Mouse (Mus musculus) megakaryocyte progenitor cell, adult 5-6 weeks (primary cell): ENCODE results near the gene Dyrk2. TPM values are rescaled to one million over a fixed set of nuclear protein-coding genes. Genes with fewer than 3 reads are reported as not detected.

Experiments used
- ATAC-seq: replicated peaks from 2 replicates; pipeline ENCODE4 v1.8.0; 2016; ENCODE audit warnings: mild to moderate bottlenecking, moderate TSS enrichment, inconsistent platforms; ENCODE audit not compliant: poor library complexity
- total RNA-seq, 2 experiments: library from RNA; stranded (forward) in 1 of 2; stranded (reverse) in 1 of 2; fragments of 157-497, 149-512 nt in 1 of 2; fragments of 200-1000 nt in 1 of 2; gene quantifications; 2 replicates each; pipeline versions ENCODE4 v1.2.3 to v1.2.4; 2015 to 2017

Gene Dyrk2
- total RNA-seq, 2 experiments from 2014 or later: 10.5 to 13.6 TPM

DNA sequence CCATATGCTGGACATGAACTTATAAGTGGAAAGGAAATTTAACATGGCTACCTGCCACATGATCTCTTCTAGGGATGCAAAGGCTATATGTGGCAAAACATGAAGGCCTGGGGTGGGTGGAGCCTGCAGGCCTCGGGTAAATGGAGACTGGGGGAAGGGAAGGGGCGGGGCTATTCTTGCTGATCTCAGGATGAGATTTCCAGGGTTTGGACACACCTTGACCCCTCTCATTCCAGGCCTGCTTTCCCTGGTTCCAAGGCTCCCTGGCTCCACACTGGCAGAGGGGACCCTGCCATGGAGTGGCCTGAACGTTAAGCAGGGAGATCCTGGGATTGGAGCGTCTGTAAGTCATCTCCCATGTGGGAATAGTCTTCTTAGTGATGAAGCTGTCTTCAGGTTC, 21.5 kb downstream of the Dyrk2 start:
- no peak for ATAC-seq

DNA sequence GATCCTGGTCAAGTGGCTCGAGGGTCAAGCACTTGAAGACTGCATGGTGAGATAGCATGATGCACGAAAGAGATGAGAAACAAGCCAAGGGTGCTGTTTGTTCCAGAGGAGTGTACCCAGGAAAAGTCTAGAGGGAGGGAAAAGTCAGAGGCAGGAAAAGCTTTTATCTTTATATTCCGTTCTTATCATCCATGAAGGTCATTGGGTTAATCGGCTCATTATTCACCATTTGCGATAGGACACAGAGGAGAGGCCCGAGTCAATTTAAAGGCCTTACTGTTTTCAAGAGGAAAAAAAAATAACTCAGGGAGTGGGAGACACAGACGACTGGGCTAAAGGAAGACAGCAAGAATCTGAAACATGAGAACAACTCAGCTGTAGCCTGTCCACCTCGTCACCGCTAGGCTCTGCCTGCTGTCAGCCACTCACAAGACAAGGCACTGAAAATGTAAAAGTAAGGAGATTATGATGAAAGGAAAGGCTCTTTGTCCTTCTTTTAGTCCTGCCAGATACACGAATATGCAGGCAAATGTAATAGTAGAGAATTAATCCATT, 22.9 kb downstream of the Dyrk2 start:
- ATAC-seq: no peak

DNA sequence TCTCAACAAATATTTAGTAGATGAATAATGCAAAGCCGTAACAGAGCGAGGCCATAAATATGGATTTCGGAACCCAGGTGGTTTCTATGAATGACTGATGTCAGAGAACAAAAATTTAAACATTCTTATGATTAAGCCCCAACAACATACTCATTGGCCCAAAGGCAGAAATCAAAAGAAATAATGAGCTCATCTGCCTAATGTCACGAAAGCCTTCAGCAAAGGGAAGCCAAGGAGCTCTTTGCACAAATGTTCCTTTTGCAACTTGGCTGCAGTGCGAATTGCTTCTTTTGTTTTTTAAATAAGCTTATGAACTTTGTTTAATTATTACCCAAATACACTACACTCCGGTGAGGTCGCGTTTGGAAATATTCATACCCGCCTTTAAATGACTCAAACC, 29.4 kb downstream of the Dyrk2 start:
- no peak for ATAC-seq

DNA sequence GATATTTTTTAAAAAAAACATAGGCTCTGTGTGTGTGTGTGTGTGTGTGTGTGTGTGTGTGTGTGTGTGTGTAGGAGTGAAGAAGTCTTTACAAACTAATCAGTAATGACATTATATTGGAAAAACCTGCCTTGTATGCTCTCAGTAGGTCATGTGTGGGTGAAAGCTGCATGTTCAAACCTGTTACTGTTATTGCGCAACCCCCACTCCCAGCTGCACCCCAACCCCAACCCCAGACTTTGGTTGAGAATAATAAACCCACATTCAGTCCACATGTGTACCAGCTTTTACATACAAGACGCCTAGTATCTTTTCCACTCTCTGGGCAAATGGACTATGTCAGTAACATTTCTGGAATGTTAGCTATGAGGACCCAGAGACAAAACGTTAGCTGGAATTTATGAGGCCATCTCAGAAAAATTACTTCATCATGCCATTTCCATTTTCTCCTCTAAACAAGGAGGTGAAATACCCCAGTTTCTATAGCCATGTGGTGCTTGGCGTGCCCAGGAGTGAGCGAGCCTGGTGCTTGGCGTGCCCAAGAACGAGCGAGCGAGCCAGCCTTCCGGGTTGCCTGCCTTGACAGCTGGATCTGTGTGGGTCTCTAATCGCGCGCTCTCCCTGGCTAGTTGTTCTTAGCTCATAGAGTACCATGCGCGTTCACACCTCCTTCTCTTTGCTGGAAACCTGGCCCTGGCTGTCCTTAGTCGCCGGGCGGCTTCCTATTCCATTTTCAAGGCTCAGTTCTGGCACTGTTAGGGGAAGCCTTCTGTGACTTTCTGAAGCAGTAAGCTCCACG, 30.5 kb downstream of the Dyrk2 start:
- ATAC-seq: peak; percentile 64; the same call in 1 of the 2 replicates

DNA sequence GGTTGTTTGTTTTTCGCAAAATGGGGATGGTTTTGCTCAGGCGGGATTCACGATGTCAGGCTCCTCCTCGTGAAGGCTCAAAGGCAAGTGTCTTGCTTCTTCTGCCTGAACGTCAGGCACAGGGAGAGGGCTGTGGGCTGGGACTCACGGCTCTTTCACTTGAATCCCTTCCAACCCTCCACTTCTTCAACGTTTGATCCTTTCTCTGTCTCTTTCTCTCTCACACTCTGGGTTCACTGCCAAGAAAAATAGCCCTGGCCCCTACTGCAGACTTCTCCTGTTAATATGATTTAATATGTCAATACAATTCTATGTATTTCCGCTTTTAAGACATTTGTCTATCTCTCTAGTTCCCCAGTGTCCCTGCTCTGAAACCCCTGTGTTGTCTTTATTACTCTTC, 32.4 kb downstream of the Dyrk2 start:
- ATAC-seq: no peak

DNA sequence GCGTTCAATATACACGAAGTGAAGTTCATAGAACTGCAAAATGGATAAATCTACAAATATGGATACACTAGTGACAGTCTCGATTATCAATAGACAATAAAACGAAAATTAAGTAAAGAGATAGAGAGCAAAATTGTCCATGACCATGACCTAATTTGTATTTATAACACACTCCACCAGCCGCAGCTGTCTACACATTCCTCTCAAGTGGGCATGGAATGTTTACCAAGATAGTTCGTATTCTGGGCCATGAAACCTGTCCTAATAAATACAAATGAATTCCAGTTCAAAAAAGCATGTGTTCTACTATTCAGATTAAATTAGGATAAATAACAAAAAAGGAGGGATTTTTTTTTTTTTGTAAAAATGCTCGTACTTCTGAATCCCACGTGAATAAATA, 38.8 kb downstream of the Dyrk2 start:
- no peak for ATAC-seq

DNA sequence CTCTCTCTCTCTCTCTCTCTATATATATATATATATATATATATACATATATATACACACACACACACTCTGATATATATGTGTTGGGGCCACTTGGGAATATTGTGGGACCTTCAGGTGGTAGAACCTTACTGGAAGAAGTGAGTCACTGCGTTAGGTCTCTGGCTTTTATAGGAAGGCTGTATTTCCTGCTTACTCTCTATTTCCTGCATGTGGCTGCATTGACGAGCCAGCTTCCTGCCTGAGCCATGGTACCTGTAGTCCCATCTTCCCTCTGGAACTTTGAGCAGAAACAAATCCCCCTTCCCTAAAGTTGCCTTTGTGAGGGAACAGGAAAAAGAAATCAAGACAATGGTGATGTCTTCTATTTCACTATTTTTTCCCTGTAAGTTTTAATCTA, 40.4 kb downstream of the Dyrk2 start:
- no peak for ATAC-seq

DNA sequence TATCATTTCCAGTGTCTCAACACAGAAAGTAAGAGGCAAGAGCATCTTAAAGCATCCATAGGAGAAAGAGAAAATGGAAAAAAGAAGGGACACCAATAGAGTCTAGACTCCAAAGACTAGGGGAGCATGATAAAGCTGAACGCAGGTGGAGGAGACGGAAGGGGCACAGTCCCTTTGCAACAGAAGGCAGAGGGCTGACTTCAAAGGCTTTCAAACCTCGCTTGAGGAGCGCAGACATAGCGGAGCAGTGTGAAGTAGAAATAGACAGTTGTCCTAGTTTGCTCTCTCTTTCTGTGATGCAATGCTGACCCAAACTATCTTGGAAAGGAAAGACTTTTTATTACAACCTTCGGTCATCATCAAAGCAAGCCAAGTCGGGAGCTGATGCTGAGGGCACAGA, 42.9 kb downstream of the Dyrk2 start:
- no peak for ATAC-seq

DNA sequence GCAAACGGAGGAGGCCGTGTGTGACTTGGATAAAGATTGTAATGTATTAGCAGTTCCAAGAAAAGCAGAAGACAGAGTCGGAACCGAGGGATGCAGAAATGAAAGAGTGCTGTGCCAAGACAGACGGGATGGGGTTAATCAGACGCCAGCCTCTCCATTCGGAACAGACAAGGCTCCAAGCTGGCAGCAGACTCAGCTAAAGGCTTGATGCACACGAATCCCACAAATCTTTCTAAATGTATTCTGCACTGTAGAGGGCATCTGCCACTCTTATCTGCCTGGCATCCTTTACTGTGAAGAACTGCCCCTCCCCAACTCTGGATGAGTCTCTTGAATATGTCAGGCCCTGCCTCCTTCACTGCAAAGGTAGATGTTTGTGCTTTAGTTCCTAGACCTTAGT, 45.2 kb downstream of the Dyrk2 start:
- ATAC-seq: no peak

DNA sequence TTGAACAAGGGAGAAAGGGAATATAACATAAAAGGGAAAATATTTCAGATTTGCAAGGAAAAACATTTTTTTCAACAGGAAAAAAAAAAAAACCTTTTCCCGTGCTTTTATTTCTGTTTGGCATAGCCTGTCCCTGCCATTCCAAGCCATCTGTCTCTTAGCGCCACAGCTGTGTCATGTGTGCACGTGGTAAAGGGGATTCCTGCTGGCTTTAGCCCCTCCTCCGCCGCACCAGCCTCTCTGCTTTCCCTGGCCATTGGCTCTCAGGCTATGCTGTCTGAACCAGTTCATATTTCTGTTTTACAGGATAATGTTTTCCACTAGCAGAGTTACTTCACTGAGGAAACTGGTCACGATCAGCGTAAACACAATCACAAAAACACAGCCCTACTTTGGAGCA, 49.1 kb downstream of the Dyrk2 start:
- no peak for ATAC-seq

DNA sequence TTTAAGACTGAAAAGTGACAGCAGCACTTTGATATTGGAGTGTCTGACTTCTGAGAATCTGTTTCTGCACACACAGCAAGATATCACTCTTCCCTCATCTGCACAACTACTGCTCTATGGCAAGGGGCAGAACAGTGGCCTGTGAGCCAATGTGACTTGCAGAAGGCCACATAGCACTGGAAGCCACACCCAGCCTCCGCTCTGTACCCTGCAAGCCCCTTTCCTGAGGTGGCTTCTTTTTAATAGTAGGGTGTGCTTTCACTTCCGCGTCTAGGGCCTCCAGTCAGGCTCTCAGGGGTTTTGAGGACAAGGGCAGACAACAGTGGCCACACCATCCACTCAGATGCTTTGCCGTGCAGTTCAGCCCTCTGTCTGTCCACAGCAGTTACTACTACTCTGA, 50.2 kb downstream of the Dyrk2 start:
- ATAC-seq: peak; percentile 91

DNA sequence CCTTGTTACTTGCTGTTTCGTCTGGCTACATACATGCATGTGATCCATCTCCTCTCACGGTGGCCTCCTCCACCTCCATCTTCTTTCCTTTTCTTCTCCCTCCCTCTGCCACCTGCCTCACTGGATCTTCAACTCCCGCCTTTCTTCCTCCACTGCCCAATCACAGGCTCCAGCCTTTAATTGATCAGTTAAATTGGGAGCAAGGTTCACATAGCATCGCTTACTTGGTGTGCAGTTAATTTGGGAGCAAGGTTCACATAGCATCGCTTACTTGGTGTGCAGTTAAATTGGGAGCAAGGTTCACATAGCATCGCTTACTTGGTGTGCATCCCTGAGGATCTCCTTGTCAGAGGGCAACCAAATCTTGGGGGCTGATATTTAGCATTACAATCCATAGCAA, 52.9 kb downstream of the Dyrk2 start:
- no peak for ATAC-seq

DNA sequence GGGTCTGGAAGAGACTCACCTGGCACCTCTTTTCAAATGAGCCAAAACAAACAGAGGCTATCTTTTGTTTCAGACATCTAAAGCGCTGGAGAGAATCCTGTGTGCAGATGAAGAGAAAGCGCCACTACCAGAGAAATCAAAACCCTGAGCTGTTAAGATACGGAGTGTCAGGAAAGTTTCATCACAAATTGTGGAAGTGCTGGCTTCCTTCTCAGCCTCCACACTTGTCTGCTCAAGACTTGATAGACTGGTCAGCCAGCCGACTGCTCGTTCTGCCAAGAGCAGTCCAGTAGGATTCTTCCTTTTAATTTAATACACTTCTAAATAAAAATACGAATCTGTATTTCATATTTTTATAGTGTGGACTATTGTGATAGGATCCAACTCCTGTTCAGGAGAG, 58.1 kb downstream of the Dyrk2 start:
- ATAC-seq: peak; percentile 45

DNA sequence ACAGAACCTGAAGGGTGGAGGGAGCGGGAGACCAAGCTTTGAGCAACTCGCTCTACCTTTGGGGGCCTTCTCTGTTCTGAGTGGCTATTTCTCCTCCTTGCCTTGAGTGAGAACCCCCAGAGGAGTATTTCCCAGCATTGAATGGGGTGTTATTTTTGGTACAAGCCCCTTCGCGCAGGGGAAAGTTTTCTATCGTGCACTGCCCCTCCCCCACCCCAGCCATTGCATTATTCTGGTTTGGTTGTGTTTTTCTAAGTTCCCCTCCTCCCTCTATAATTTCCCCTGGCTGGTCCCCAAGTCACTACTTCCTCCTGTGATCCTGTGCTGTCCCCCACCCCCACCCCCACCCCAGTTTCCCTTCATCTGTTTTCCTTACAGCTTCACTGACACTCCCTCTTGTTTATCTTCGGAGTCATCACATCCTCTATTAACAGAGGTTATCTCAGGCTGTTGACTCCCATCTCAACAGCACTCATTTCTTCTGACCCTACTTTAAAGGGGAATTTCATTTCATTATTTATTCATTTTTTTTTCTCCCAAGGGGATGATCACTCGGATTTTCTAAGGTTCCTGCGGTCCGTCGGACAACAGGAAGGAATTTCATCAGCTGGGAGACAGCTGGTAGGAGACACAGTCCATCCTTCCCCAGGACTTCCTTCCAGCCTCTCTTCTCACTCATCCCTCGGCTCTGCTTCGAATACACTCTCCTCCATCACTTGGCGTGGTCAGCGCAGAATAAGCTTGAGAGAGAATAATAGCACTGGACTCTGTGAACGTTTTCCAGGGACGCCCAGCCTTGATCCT, 58.9 kb downstream of the Dyrk2 start:
- peak; percentile 66 for ATAC-seq
